Mouse (Mus musculus): ENCODE measurements around the gene Irgc1. TPM values are rescaled to one million over a fixed set of nuclear protein-coding genes. Genes with fewer than 3 reads are reported as not detected.
A peak's percentile ranks its signal among the peaks of the same experiment; 100 is the strongest.

Irgc1 gene
- polyA plus RNA-seq, 1 experiment = not detected

DNA sequence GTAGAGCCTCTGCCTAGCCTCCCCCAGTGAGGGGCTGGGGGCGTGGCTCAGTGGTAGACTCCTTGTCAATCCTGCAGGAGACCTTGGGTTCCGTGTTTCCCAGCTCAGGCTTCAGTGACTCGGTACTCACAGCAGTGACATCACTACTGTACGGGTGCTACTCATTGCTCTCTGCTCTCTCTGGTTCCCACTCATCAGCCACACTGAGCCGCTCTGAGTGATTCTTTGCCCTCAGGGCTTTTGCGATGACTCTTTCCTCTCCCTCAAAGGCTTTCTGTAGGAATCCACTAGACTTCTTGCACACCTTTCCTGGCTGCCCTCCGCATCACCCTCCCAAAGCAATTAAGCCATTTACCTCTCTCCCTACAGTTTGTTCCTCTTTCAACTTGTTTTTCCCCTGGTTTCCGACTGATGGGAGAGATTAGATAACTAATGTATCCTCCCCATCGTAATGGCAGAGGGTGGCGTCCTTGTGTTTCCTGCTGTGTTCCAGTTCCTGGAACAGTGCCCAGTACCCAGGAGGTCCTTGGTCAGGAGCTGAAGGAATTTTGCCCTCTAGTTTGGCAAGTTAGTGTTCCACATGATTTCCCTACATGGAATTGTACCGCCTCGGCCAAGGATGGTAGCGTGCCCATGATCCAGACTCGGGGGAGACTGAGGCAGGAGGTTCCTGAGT lies 9.4 kb upstream of the Irgc1 start:
- TF ChIP-seq POLR2A (IDR thresholded peaks at IDR 0.05; ENCODE audit: low read depth, low read length) (no peak), CTCF (IDR thresholded peaks at IDR 0.05; ENCODE audit: borderline replicate concordance, insufficient read depth, low read length) (no peak)
- Histone ChIP-seq H3K27ac (ENCODE audit: insufficient read depth, low read length) (peak overlapping the region; percentile 77), H3K4me1 (ENCODE audit: control insufficient read depth, insufficient read depth, low read length) (peaks cover 15% of the 10 kb centered on the region), H3K4me3 (ENCODE audit: insufficient read depth, low read length) (no peak overlapping the region)

DNA sequence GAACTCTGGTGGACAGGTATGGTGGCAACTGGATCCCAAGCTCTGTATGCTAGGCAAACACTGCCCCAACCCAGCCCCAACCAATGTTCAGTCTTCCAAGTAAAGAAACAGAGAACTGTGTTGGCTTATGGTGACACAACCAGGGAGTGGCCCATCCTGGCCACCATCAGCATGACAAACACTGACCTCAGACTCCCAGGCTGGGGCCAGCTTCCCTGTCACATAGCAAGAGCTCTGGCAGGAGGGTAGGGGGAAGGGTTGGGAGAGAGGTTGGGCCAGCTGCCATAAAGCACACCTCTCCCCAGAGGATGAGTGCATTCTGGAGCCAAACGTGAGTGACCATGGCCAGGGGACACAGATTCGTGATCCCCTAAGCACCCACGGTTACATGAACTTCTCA lies 7.7 kb upstream of the Irgc1 start:
- no peak for TF ChIP-seq CTCF (IDR thresholded peaks at IDR 0.05; ENCODE audit: borderline replicate concordance, insufficient read depth, low read length)
- H3K4me3 ChIP-seq (ENCODE audit: insufficient read depth, low read length) = no peak overlapping the region
- peaks cover 15% of the 10 kb centered on the region for H3K4me1 ChIP-seq (ENCODE audit: control insufficient read depth, insufficient read depth, low read length)
- peak overlapping the region; percentile 67 for H3K27ac ChIP-seq (ENCODE audit: insufficient read depth, low read length)

DNA sequence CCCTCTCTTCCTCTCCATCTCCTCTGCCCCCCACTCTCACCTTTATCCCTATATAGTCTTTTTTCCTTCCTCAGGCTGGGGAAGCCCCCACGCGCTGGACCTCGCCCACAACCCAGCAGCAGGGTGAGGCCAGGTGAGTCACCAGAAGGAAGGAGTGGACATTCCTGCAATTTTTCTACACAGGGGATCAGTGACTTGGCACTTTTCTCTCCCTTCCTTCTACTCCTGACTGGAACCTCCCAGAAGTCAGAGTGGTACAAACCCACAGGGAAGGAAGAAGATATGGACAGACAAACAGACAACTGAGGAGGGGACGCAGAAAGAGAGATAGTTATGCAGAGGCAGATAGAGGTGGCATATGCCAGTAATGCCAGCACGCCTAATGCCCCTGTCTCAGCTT lies 7.3 kb upstream of the Irgc1 start:
- Histone ChIP-seq H3K4me3 (ENCODE audit: insufficient read depth, low read length) (no peak overlapping the region), H3K27ac (ENCODE audit: insufficient read depth, low read length) (peak overlapping the region; percentile 67), H3K4me1 (ENCODE audit: control insufficient read depth, insufficient read depth, low read length) (peaks cover 15% of the 10 kb centered on the region)
- TF ChIP-seq CTCF (IDR thresholded peaks at IDR 0.05; ENCODE audit: borderline replicate concordance, insufficient read depth, low read length) (no peak), POLR2A (IDR thresholded peaks at IDR 0.05; ENCODE audit: low read depth, low read length) (no peak)

DNA sequence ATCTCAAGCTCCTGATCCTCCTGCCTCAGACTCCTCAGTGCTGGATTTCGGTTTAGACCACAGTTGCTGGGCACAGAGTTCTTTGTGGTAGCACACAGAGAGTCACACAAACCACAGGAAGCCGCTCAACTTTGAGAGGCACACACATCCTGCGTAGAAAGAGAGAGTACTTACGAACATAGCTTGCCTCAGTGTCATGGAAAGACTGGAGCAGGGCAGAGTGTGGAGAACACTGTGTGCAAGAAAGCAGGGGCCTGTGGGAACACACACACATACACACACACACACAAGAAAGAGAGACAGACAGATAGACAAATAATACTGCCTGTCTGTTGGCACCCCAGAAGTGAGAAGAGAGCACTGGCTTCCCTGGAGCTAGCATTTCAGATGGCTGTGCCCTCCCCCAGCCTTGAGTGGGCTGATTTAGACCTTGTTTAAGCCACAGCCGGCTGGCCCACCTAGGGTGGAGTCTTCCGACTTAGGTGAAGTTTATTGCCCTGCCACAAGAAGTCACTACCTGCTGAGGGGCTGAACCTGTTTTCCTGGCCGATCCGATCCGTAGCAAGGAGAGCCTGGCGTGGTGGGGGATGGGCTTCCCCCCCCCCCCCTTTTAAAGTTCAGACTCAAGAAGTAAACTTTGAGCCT lies 5.8 kb upstream of the Irgc1 start:
- TF ChIP-seq CTCF (IDR thresholded peaks at IDR 0.05; ENCODE audit: borderline replicate concordance, insufficient read depth, low read length) (no peak), POLR2A (IDR thresholded peaks at IDR 0.05; ENCODE audit: low read depth, low read length) (no peak)
- Histone ChIP-seq H3K4me3 (ENCODE audit: insufficient read depth, low read length) (no peak overlapping the region), H3K27ac (ENCODE audit: insufficient read depth, low read length) (no peak overlapping the region)

DNA sequence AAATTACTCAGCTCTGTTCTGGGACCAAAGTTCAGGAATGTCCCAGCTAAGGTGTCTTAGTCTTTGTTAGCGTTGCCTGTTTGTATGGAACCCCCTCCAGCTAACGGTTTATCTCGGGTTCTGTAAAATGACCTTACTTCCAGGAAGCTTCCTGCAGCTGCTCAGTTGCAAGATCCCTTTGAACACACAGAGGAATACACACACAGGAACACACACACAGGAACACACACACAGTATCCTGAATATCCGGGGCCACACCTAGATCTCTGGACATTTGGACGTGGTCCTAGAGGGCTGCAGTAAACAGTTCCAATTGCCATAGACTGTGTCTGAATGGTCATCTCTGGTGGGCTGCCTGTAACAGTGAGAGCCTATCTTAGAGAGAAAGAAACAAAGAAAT lies 3.6 kb upstream of the Irgc1 start:
- peaks cover 17% of the 10 kb centered on the region; the same call in 1 of the 2 replicates for H3K4me1 ChIP-seq (ENCODE audit: control insufficient read depth, insufficient read depth, low read length)
- no peak overlapping the region for H3K27ac ChIP-seq (ENCODE audit: insufficient read depth, low read length)
- no peak overlapping the region for H3K4me3 ChIP-seq (ENCODE audit: insufficient read depth, low read length)
- TF ChIP-seq CTCF (IDR thresholded peaks at IDR 0.05; ENCODE audit: borderline replicate concordance, insufficient read depth, low read length) (no peak), POLR2A (IDR thresholded peaks at IDR 0.05; ENCODE audit: low read depth, low read length) (no peak)

More for the DNA sequence above, 5.8 kb upstream of the Irgc1 start:
- H3K4me1 ChIP-seq (ENCODE audit: control insufficient read depth, insufficient read depth, low read length) = peaks cover 15% of the 10 kb centered on the region

DNA sequence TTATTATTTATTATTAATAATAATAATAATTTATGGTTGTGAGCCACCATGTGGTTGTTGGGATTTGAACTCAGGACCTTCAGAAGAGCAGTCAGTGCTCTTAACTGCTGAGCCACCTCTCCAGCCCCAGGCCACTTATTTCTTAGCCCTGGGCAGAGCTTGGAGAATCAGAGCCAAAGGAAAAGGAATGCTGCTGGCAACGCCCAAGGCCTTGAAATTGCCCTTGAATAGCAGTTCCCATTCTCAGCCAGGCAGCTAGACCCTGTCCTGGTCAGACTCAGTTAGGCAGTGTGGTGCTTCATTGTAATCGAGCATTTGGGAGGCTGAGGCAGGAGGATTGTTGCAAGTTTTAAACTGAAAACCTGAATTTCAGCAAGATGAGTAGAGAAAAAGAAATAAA lies 2.1 kb upstream of the Irgc1 start:
- H3K27ac ChIP-seq (ENCODE audit: insufficient read depth, low read length) = no peak overlapping the region
- no peak overlapping the region for H3K4me3 ChIP-seq (ENCODE audit: insufficient read depth, low read length)
- no peak for TF ChIP-seq CTCF (IDR thresholded peaks at IDR 0.05; ENCODE audit: borderline replicate concordance, insufficient read depth, low read length)
- no peak for TF ChIP-seq POLR2A (IDR thresholded peaks at IDR 0.05; ENCODE audit: low read depth, low read length)
- H3K4me1 ChIP-seq (ENCODE audit: control insufficient read depth, insufficient read depth, low read length) = 0 out of 2 replicates have a peak, but pooled peaks cover 9% of the 10 kb centered on the region

DNA sequence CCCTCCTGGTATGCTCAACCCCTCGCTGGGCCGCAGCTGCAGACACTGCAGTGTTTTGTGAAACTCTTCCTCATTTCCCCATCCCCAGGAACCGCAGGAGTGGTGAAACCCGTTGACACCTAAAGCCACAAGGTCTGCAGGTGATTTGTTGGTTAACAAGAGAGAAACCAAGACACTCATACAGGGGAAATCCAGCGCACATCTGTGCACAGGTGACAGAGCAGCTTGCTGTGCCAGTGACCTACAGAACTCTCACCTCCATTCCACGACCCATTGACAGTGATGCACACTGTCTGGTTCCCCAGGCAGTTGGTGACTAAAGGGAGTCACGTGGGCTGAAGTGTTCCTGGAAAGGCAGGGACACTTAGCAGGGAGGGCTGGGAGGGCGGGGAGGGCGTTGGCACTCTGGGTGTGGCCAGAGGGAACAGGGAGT lies 1.5 kb downstream of the Irgc1 start:
- Histone ChIP-seq H3K27ac (ENCODE audit: insufficient read depth, low read length) (no peak overlapping the region), H3K4me3 (ENCODE audit: insufficient read depth, low read length) (no peak overlapping the region), H3K4me1 (ENCODE audit: control insufficient read depth, insufficient read depth, low read length) (0 out of 2 replicates have a peak, but pooled peaks cover 6% of the 10 kb centered on the region)
- TF ChIP-seq POLR2A (IDR thresholded peaks at IDR 0.05; ENCODE audit: low read depth, low read length) = no peak
- TF ChIP-seq CTCF (IDR thresholded peaks at IDR 0.05; ENCODE audit: borderline replicate concordance, insufficient read depth, low read length) = no peak

DNA sequence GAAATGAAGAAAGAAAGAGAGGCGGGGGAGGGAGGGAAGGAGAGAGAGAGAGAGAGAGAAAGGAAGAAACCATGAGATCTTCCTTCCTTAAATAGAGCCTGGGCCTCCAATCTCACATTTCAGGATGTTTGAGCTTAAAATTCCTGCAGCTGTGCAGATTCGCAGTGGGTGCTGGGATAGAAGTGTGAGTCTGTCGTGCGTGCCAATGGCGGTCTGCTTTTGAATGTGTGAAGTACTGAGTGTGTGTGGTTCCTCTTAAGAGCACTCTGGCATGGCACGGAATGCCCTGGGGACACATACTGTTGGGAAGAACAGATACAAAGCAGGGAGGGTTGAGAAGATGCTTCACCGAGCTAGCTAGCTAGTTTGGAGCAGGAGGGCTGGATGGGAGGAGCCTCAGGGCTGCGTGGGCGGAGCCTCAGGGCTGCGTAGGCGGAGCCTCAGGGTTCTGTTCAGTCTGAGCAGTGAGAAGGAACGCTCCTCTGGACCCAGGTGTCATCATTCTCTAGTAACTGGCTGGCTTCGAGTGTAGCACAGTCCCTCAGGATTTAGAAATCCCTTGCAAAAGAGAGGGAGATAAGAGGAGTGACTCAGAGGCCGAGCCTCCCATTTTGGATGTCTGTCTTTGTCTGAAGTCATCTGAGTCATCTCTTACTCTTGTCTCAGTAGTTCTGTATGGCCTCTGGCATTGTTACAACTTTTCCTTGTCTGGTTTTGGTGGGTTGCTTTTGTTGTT lies 3.1 kb downstream of the Irgc1 start:
- no peak overlapping the region for H3K4me3 ChIP-seq (ENCODE audit: insufficient read depth, low read length)
- no peak overlapping the region for H3K27ac ChIP-seq (ENCODE audit: insufficient read depth, low read length)
- 0 out of 2 replicates have a peak, but pooled peaks cover 6% of the 10 kb centered on the region for H3K4me1 ChIP-seq (ENCODE audit: control insufficient read depth, insufficient read depth, low read length)
- TF ChIP-seq POLR2A (IDR thresholded peaks at IDR 0.05; ENCODE audit: low read depth, low read length) = no peak
- TF ChIP-seq CTCF (IDR thresholded peaks at IDR 0.05; ENCODE audit: borderline replicate concordance, insufficient read depth, low read length) = no peak

DNA sequence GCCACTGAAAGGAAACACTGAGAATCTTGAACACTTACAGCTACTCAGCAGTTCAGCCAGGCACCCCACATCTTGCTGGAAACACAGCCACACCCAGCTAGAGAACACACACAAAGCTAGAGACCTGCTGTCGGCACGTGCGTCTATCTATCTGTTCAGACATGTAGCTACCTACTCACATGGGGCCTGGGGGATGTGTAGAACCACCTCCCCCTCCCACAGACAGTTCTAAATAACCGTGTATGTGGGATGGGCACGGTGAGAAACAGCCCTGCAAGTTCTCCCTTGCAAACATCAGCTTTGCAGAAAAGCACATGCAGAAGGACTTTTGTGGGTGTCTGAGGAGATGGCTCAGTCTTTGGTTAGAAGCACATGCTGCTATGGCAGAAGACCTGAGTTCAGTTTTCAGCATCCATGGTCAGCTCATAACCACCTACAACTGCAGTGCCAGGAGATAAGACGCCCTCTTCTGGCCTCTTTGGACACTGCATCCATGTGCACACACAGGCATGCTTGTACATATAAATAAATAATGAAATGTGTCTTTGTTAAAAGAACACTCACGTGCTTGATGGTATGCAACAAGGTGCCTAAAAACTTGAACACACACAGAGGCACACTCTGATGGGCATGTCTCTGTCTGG lies 5.3 kb downstream of the Irgc1 start:
- Histone ChIP-seq H3K27ac (ENCODE audit: insufficient read depth, low read length) (no peak overlapping the region), H3K4me1 (ENCODE audit: control insufficient read depth, insufficient read depth, low read length) (0 out of 2 replicates have a peak, but pooled peaks cover 3% of the 10 kb centered on the region), H3K4me3 (ENCODE audit: insufficient read depth, low read length) (no peak overlapping the region)
- TF ChIP-seq POLR2A (IDR thresholded peaks at IDR 0.05; ENCODE audit: low read depth, low read length) = no peak
- TF ChIP-seq CTCF (IDR thresholded peaks at IDR 0.05; ENCODE audit: borderline replicate concordance, insufficient read depth, low read length) = no peak

Data from embryonic fibroblast, embryonic 13.5 days (primary cell).